Mouse (Mus musculus) intestine, embryonic 16.5 days (tissue): Measurements from ENCODE around the gene Sept9. TPM values are rescaled to one million over a fixed set of nuclear protein-coding genes. Genes with fewer than 3 reads are reported as not detected.

Experiments
- ATAC-seq: fragments of 200-750 bp; cut with Nextera tagmentation; 2 replicates; pipeline ENCODE4 v1.8.0; 2017; ENCODE audit warnings: moderate TSS enrichment, moderate library complexity
- H3K27ac ChIP-seq: fragments of 300-500 bp; sonication (generic); 2 replicates; pipeline ENCODE4 v1.5.1; 2014; ENCODE audit warnings: mild to moderate bottlenecking, low read length
- H3K27me3 ChIP-seq: fragments of 300-500 bp; sonication (generic); replicated peaks from 2 replicates; pipeline ENCODE4 v1.6.1; 2014; ENCODE audit warnings: low read length, control low read depth, mixed read lengths; ENCODE audit not compliant: control insufficient read depth, insufficient read depth
- H3K36me3 ChIP-seq: fragments of 300-500 bp; sonication (generic); 2 replicates; pipeline ENCODE4 v1.6.1; 2014; ENCODE audit warnings: low read length, control low read depth; ENCODE audit not compliant: control insufficient read depth, insufficient read depth
- H3K4me1 ChIP-seq: fragments of 300-500 bp; sonication (generic); 2 replicates; pipeline ENCODE4 v1.6.1; 2014; ENCODE audit warnings: low read length, control low read depth, mixed read lengths; ENCODE audit not compliant: control insufficient read depth, insufficient read depth
- H3K4me2 ChIP-seq: fragments of 300-500 bp; sonication (generic); 2 replicates; pipeline ENCODE4 v1.6.1; 2014; ENCODE audit warnings: low read depth, low read length, control low read depth
- H3K4me3 ChIP-seq: fragments of 300-500 bp; sonication (generic); 2 replicates; pipeline ENCODE4 v1.5.1; 2014; ENCODE audit warnings: mild to moderate bottlenecking, low read length
- H3K9ac ChIP-seq: fragments of 300-500 bp; sonication (generic); 2 replicates; pipeline ENCODE4 v1.6.1; 2014; ENCODE audit warnings: low read depth, low read length
- H3K9me3 ChIP-seq: fragments of 300-500 bp; sonication (generic); 2 replicates; pipeline ENCODE4 v1.6.1; 2016; ENCODE audit warnings: low read length, control low read depth; ENCODE audit not compliant: control insufficient read depth
- WGBS: fragments of 180-500 bp; shearing (Covaris S2); extraction: QIAGEN DNeasy Blood & Tissue Kit; methylation state at CpG from one replicate; pipeline ENCODE4 v1.1.7; 2014; 5-methylcytosine and 5-hydroxymethylcytosine counted together
- polyA plus RNA-seq: library from polyadenylated mRNA; unstranded; fragments of >200 nt; fragmentation: Nextera tagmentation; extraction: Ambion mirVana; gene quantifications from 2 replicates; pipeline ENCODE4 v1.2.1, GENCODE M21; 2015

The Sept9 gene
- polyA plus RNA-seq, 1 experiment from 2014 or later: 183 TPM

DNA sequence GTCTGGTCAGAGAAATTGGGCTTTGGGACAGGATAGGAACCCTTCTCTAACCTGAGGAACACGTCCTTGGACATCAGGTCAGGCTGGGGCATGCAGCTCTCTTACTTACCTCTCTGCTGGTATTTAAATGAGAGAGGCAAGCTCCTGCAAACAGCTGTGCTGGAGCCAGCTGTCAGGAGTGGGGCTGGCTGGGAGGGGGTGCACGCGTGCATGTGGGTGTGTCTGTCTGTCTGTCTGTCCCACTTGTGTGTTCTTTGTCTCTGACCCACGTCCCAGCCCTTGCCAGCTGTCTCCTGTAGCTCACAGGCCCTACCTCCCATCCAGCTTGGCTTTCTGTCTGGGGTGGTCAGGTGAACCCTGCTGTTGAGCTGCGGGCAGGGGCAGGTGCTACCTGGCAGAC, 75.5 kb downstream of the Sept9 start:
- ATAC-seq: no peak
- no peaks in the 10 kb centered on the region for H3K27me3 ChIP-seq
- no peak overlapping the region for H3K27ac ChIP-seq
- H3K4me1 ChIP-seq: peaks cover 64% of the 10 kb centered on the region
- peak overlapping the region; percentile 37; the same call in 1 of the 2 replicates for H3K9ac ChIP-seq
- no peak overlapping the region for H3K4me3 ChIP-seq
- no peak overlapping the region for H3K4me2 ChIP-seq
- WGBS: 60% methylated on average over 5 of the region's 5 CpGs
- H3K9me3 ChIP-seq: no peaks in the 10 kb centered on the region
- no peaks in the 10 kb centered on the region for H3K36me3 ChIP-seq

DNA sequence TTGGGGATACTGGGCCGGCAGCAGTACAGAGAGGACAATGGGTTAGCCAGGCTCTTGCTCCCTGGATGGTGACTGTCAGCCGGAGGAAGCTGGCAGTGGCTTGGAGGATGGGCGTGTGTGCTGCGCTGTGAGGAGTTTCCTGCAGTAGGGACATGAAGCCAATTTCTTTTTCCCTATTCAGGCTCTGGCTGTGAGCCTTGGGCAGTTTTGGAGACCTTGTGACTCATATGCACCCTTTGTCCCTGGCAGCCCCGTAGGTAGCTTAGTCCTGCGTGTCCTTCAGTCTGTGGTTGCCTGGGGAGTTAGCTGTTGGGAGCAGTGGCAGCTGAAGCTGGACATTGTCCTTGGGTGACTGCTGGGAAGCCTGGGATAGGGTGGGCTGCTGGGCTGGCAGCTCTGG, 76.5 kb downstream of the Sept9 start:
- Histone ChIP-seq H3K36me3 (no peaks in the 10 kb centered on the region), H3K9me3 (no peaks in the 10 kb centered on the region), H3K4me2 (no peak overlapping the region), H3K4me1 (peaks cover 73% of the 10 kb centered on the region), H3K9ac (peak overlapping the region; percentile 33; the same call in 1 of the 2 replicates), H3K4me3 (no peak overlapping the region), H3K27me3 (no peaks in the 10 kb centered on the region), H3K27ac (peak overlapping the region; percentile 33)
- ATAC-seq: 0 out of 2 replicates have a peak, but pooled peaks have one; percentile 13
- 45% methylated on average over 6 of the region's 6 CpGs for WGBS

DNA sequence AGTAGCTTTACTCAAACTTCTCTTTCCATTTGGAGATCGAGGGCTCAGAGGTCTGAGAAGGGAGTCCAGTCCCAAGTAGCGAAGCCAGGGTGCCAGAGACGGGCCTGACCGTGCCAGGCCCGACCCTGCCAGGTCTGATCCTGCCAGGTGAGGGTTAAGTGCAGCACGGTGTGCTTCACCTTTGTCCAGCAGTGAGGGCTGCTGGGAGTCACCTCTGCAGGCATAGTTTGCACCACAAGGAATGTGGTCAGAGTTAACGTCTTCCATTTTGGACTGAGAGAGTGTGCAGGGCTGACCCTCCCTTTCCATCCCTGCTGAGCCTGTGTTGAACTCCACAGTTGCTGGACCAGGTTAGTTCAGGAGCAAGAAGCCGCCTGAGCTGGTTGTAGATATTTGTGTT, 77.5 kb downstream of the Sept9 start:
- no peak overlapping the region for H3K4me3 ChIP-seq
- no peak for ATAC-seq
- H3K9ac ChIP-seq: no peak overlapping the region
- no peak overlapping the region for H3K27ac ChIP-seq
- H3K4me1 ChIP-seq: peaks cover 81% of the 10 kb centered on the region
- no peaks in the 10 kb centered on the region for H3K27me3 ChIP-seq
- H3K36me3 ChIP-seq: no peaks in the 10 kb centered on the region
- WGBS: 69% methylated on average over 8 of the region's 8 CpGs
- no peaks in the 10 kb centered on the region for H3K9me3 ChIP-seq
- no peak overlapping the region for H3K4me2 ChIP-seq

DNA sequence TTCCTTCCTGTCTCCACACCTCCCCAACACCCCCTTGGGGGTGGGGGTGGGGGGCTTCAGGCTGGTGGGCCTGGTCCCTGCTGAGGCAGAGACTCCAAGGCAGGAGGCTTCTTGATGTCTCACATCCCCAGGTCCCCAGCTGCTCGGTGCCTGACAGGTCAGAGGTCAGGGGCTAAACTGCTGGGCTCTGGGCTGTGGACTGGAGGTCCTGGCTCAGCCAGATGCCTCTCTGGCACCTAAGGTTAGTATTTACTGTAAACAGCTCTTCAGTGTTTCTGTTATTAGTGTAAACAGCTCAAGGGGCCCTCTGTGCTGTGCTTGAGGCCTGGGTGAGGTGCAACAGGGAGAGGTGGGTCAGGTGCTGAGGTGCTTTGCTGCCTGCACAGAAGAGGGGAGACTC, 78.7 kb downstream of the Sept9 start:
- Histone ChIP-seq H3K9me3 (no peaks in the 10 kb centered on the region), H3K4me2 (no peak overlapping the region), H3K4me1 (peaks cover 78% of the 10 kb centered on the region), H3K4me3 (no peak overlapping the region), H3K27ac (peak overlapping the region; percentile 39; the same call in 1 of the 2 replicates), H3K36me3 (no peaks in the 10 kb centered on the region), H3K9ac (no peak overlapping the region), H3K27me3 (no peaks in the 10 kb centered on the region)
- ATAC-seq: no peak
- WGBS: 33% methylated on average over 1 of the region's 1 CpGs

DNA sequence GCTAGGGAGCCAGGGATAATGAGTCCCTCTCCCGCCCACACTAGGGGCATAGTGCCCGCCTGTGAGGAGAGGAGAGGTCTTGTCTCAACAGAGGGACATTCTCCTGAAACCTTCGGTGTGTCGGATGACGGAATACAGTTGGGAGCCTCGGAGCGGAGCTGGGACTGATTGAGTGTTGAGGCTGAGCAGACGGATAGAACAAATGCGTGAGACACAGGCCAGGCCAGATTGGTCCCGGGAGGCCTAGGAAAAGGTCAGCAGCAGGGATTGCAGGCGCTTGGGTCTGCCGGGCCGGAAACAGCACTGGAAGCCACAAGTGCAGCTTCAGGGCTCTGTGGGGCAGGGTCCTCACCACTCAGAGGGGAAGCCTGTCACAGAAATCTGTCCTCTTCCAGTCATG, 79.1 kb downstream of the Sept9 start:
- no peak for ATAC-seq
- Histone ChIP-seq H3K9ac (no peak overlapping the region), H3K9me3 (no peaks in the 10 kb centered on the region), H3K27me3 (no peaks in the 10 kb centered on the region), H3K4me2 (no peak overlapping the region), H3K4me1 (peaks cover 76% of the 10 kb centered on the region), H3K4me3 (no peak overlapping the region), H3K27ac (peak overlapping the region; percentile 39), H3K36me3 (no peaks in the 10 kb centered on the region)
- WGBS: 52% methylated on average over 13 of the region's 13 CpGs

DNA sequence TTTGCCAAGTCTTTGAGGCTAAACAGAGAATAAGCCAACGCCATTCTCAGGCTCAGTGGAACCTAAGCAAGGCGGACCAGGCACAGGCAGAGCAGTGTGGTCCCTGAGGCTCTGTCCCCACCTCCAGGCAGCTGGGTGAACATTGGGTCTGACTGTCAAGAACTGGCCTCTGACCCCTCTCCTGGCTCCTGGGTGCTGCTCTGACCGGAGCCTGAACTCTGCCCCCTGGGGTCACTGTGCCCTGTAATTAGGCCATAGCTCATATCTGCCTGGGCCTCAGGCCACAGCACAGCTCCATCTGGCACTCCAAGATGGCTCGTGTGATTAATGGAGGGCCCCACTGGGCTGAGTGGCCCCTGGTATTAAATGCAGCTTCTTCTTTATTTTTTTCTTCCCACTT, 80.5 kb downstream of the Sept9 start:
- WGBS: 60% methylated on average over 4 of the region's 4 CpGs
- Histone ChIP-seq H3K4me2 (no peak overlapping the region), H3K9me3 (no peaks in the 10 kb centered on the region), H3K27ac (peak overlapping the region; percentile 4; the same call in 1 of the 2 replicates), H3K4me1 (peaks cover 77% of the 10 kb centered on the region), H3K27me3 (no peaks in the 10 kb centered on the region), H3K36me3 (no peaks in the 10 kb centered on the region), H3K9ac (no peak overlapping the region), H3K4me3 (no peak overlapping the region)
- ATAC-seq: no peak; the same call in 1 of the 2 replicates

DNA sequence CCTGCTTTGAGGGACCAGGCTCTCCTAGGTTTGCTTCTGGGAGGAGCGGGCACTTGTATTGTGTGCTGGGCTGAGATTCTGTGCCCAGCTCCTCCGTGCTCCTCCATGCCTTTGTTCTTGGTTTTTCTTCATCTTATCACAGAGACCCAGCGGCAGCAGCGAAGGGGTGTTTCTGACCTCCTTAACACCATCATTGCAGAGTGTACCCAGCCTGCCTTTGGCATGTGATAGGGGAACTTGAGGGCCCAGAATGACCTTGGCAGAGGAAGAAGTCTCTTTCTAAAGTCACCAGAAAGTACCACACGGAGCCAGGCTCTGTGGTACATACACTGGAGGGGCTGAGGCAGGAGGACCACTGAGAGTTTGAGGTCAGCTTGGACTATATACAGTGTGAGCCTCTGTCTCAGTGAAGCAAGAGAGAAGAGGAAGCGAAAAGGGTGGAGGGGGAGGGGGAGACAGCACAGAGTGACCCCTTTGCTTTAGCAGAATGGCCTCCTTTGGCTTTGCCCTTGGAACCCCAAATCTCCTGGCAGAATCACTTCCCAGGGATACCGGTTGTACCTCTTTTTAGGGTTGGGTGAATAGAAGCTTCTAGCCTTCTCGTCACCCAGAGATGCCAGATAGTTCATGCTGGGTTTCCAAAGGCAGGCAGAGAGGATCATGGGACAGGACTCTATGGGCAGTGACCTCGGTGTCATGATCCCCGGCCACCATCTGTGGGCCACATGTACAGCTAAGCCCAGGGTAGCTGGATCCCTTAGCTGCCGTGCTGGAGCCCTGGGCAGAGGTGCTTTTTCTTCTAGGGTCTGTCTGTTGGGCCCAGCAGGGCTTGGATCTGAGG, 83.8 kb downstream of the Sept9 start:
- Histone ChIP-seq H3K27me3 (no peaks in the 10 kb centered on the region), H3K4me2 (no peak overlapping the region), H3K4me1 (peaks cover 67% of the 10 kb centered on the region), H3K36me3 (no peaks in the 10 kb centered on the region), H3K9me3 (no peaks in the 10 kb centered on the region), H3K27ac (0 out of 2 replicates have a peak overlapping the region, but pooled peaks have one; percentile 45), H3K9ac (0 out of 2 replicates have a peak overlapping the region, but pooled peaks have one; percentile 1), H3K4me3 (no peak overlapping the region)
- no peak for ATAC-seq
- 72% methylated on average over 11 of the region's 11 CpGs for WGBS

DNA sequence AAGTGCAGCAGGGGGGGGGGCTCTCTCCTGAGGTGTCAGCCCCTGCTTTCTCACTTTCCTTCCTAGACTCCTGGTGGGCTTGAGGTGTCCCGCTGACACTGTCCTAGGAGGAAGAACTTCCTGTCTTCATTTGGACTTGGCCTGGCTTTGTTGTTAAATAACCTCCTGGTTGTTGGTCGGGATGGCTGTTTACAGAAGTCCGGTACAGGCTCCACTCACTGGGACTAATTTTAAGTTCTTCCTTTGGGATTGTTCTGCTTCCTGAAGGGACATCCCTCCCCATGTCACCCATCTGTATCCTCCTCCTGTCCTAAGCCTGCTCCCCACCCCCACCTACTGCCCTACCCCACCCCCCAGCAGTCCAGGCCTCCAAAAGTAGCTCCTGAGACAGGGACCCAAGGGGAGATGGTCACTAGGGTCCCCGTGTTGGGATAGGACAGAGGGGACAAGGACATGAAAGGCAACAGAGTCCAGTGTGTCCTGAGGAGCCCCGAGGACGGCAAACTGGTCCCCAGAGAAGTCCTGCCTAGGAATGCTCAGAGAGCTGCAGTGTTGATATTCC, 84.5 kb downstream of the Sept9 start:
- Histone ChIP-seq H3K36me3 (no peaks in the 10 kb centered on the region), H3K9ac (0 out of 2 replicates have a peak overlapping the region, but pooled peaks have one; percentile 1), H3K27ac (peak overlapping the region; percentile 45; the same call in 1 of the 2 replicates), H3K4me2 (no peak overlapping the region), H3K9me3 (no peaks in the 10 kb centered on the region), H3K4me1 (peaks cover 62% of the 10 kb centered on the region), H3K4me3 (no peak overlapping the region), H3K27me3 (no peaks in the 10 kb centered on the region)
- no peak for ATAC-seq
- WGBS: 69% methylated on average over 6 of the region's 6 CpGs

DNA sequence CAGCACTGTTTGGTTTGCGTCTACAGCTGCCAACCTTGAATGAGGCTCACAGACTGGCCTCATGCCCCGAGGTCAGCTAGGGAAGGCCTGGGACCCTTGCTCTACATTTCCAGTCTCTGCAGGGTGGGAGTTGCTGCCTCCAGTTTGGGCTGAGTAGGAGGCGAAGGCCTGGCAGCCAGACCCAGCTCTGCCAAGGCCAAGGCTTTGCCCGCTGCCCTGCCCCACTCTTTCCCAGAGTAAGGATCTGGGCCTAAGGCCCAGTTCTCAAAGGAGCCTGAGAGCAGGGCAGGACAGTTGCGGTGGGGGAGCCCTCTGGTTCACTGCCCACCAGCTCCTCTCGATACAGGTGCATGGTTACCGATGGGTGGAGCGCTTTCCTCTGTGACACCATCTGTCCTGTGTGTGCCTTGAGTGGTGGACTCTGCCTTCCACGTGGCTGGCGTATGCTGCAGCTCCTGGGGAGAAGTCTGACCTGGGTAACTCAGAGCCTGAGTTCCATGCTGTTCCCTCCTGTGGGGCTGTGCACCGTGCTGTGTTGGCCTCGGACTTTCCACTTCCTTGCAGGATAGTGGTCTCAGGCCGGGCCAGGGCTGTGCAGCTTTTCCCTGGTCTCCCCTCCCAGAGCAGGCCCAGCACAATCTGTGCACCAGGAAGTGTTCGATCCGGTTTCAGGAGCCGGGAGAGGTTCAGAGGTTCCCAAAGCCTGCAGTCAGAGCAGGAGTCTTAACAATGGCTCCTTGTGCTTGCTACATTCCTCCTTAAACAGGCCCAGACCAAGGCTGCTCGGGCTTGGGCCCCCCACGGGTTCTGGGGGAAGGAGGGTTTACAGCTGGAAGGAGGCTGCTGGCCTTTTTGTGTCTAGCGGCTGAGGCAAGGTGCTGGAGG, 85.5 kb downstream of the Sept9 start:
- Histone ChIP-seq H3K4me3 (no peak overlapping the region), H3K9ac (peak overlapping the region; percentile 66)

More for the DNA sequence above, 85.5 kb downstream of the Sept9 start:
- Histone ChIP-seq H3K4me2 (no peak overlapping the region; the same call in 1 of the 2 replicates), H3K27me3 (no peaks in the 10 kb centered on the region), H3K36me3 (no peaks in the 10 kb centered on the region; the same call in 1 of the 2 replicates), H3K4me1 (peaks cover 53% of the 10 kb centered on the region), H3K27ac (peak overlapping the region; percentile 90), H3K9me3 (no peaks in the 10 kb centered on the region)
- peak; percentile 76 for ATAC-seq
- WGBS: 50% methylated on average over 19 of the region's 19 CpGs
